Mouse (Mus musculus) ES-E14 (cell line): ENCODE data around the gene Gng4.
A peak's percentile ranks its signal among the peaks of the same experiment; 100 is the strongest.

Experiments used
- CHD2 ChIP-seq: IDR thresholded peaks from 2 replicates; pipeline ENCODE4 v1.6.1; 2014; ENCODE audit warnings: mild to moderate bottlenecking, low read depth, low read length, inconsistent platforms
- HCFC1 ChIP-seq: IDR thresholded peaks from 2 replicates; pipeline ENCODE4 v1.6.1; 2012; ENCODE audit warnings: low read length, inconsistent platforms, borderline replicate concordance; ENCODE audit not compliant: insufficient read depth
- ZC3H11A ChIP-seq: IDR thresholded peaks from 2 replicates; pipeline ENCODE4 v1.6.1; 2012; ENCODE audit warnings: low read depth, mild to moderate bottlenecking, inconsistent platforms, low read length, borderline replicate concordance

GRCm38 (mm10) chr13:13867078-13867759 lies 83.4 kb downstream of the Gng4 start:
- no peak for TF ChIP-seq CHD2
- TF ChIP-seq HCFC1 = peak; percentile 92
- no peak for TF ChIP-seq ZC3H11A
